Mouse (Mus musculus) mouse trophoblast stem cell (cell line): Measurements from ENCODE around the gene Utrn.

Source experiments
- in situ Hi-C, 2 experiments: fragments of 300-500 bp; cut with MseI, MboI; formaldehyde crosslinking; loops; 2 replicates in 1 of 2; 3 replicates in 1 of 2; pipeline ENCODE4 v1.15.1; 2025

Utrn gene

GRCm38 (mm10) chr10:12595379-12595778 is 273.8 kb downstream of the Utrn start:
- in situ Hi-C loops = no loop called here

- in situ Hi-C loops = no loop called here
These were observed 274.2 kb downstream of the Utrn start for GRCm38 (mm10) chr10:12594958-12595357.

- in situ Hi-C loops = no loop called here
These were observed 276.1 kb downstream of the Utrn start for GRCm38 (mm10) chr10:12593071-12593470.

GRCm38 (mm10) chr10:12591946-12592345 is 277.2 kb downstream of the Utrn start:
- in situ Hi-C loops = no loop called here

GRCm38 (mm10) chr10:12588051-12588450 is 281.1 kb downstream of the Utrn start:
- in situ Hi-C loops = no loop called here

- in situ Hi-C loops = no loop called here
These were observed 281.8 kb downstream of the Utrn start for GRCm38 (mm10) chr10:12587318-12587717.

GRCm38 (mm10) chr10:12586825-12587224 is 282.3 kb downstream of the Utrn start:
- in situ Hi-C loops = no loop called here

GRCm38 (mm10) chr10:12586200-12586599 is 283.0 kb downstream of the Utrn start:
- in situ Hi-C loops = no loop called here

GRCm38 (mm10) chr10:12583473-12583872 is 285.7 kb downstream of the Utrn start:
- in situ Hi-C loops = no loop called here

- in situ Hi-C loops = no loop called here
These were observed 290.1 kb downstream of the Utrn start for GRCm38 (mm10) chr10:12579048-12579447.

GRCm38 (mm10) chr10:12575849-12576435 is 293.2 kb downstream of the Utrn start:
- in situ Hi-C loops = no loop called here

- in situ Hi-C loops = no loop called here
These were observed 294.4 kb downstream of the Utrn start for GRCm38 (mm10) chr10:12574760-12575159.

- in situ Hi-C loops = no loop called here
These were observed 295.6 kb downstream of the Utrn start for GRCm38 (mm10) chr10:12573601-12574000.

- in situ Hi-C loops = no loop called here
These were observed 296.4 kb downstream of the Utrn start for GRCm38 (mm10) chr10:12572759-12573158.

GRCm38 (mm10) chr10:12564425-12564824 is 304.7 kb downstream of the Utrn start:
- in situ Hi-C loops = no loop called here

GRCm38 (mm10) chr10:12558810-12559209 is 310.4 kb downstream of the Utrn start:
- in situ Hi-C loops = no loop called here

GRCm38 (mm10) chr10:12554090-12554718 is 315.0 kb downstream of the Utrn start:
- in situ Hi-C loops = no loop called here

GRCm38 (mm10) chr10:12552890-12553278 is 316.3 kb downstream of the Utrn start:
- in situ Hi-C loops = no loop called here

- in situ Hi-C loops = no loop called here
These were observed 316.8 kb downstream of the Utrn start for GRCm38 (mm10) chr10:12552196-12552889.

GRCm38 (mm10) chr10:12551735-12552134 is 317.4 kb downstream of the Utrn start:
- in situ Hi-C loops = no loop called here

- in situ Hi-C loops = no loop called here
These were observed 319.1 kb downstream of the Utrn start for GRCm38 (mm10) chr10:12549945-12550540.

- in situ Hi-C loops = no loop called here
These were observed 319.9 kb downstream of the Utrn start for GRCm38 (mm10) chr10:12549261-12549660.
